Mouse (Mus musculus): ENCODE data around the gene Tgfbr3l.
A peak's percentile ranks its signal among the peaks of the same experiment; 100 is the strongest.

Gene Tgfbr3l

GRCm38 (mm10) chr8:4247951-4248540, at the start of gene Tgfbr3l:
Gene Tgfbr3l, plus strand, starts transcription at chr8:4248214.
- DNase-seq (ENCODE audit: low read depth in 1 of 2, low spot score in 2 of 2), result no peak

- no peak for DNase-seq (ENCODE audit: low read depth in 1 of 2, low spot score in 2 of 2)
These were observed 46.7 kb upstream of the Tgfbr3l start for GRCm38 (mm10) chr8:4201321-4201720.

- DNase-seq (ENCODE audit: low read depth in 1 of 2, low spot score in 2 of 2), result no peak
These were observed 42.5 kb upstream of the Tgfbr3l start for GRCm38 (mm10) chr8:4205246-4206123.

GRCm38 (mm10) chr8:4206182-4207015, 41.6 kb upstream of the Tgfbr3l start:
- no peak for DNase-seq (ENCODE audit: low read depth in 1 of 2, low spot score in 2 of 2)

- no peak for DNase-seq (ENCODE audit: low read depth in 1 of 2, low spot score in 2 of 2)
These were observed 41.0 kb upstream of the Tgfbr3l start for GRCm38 (mm10) chr8:4207016-4207350.

- DNase-seq (ENCODE audit: low read depth in 1 of 2, low spot score in 2 of 2), result no peak
These were observed 36.9 kb upstream of the Tgfbr3l start for GRCm38 (mm10) chr8:4211097-4211496.

- DNase-seq (ENCODE audit: low read depth in 1 of 2, low spot score in 2 of 2), result no peak
These were observed 35.2 kb upstream of the Tgfbr3l start for GRCm38 (mm10) chr8:4212809-4213209.

GRCm38 (mm10) chr8:4213210-4214005, 34.6 kb upstream of the Tgfbr3l start:
- no peak for DNase-seq (ENCODE audit: low read depth in 1 of 2, low spot score in 2 of 2)

GRCm38 (mm10) chr8:4214006-4214980, 33.7 kb upstream of the Tgfbr3l start:
- peak; percentile 17 to 36 for DNase-seq (ENCODE audit: low read depth in 1 of 2, low spot score in 2 of 2)

GRCm38 (mm10) chr8:4216296-4216695, 31.7 kb upstream of the Tgfbr3l start:
- no peak for DNase-seq (ENCODE audit: low read depth in 1 of 2, low spot score in 2 of 2)

- DNase-seq (ENCODE audit: low read depth in 1 of 2, low spot score in 2 of 2), result no peak
These were observed 31.0 kb upstream of the Tgfbr3l start, which contains the start of gene Prr36 for GRCm38 (mm10) chr8:4216791-4217621. Gene Prr36, minus strand, starts transcription at chr8:4217459.

GRCm38 (mm10) chr8:4219617-4220016, 28.4 kb upstream of the Tgfbr3l start:
- no peak for DNase-seq (ENCODE audit: low read depth in 1 of 2, low spot score in 2 of 2)

GRCm38 (mm10) chr8:4222059-4222458, 26.0 kb upstream of the Tgfbr3l start:
- no peak for DNase-seq (ENCODE audit: low read depth in 1 of 2, low spot score in 2 of 2)

GRCm38 (mm10) chr8:4226323-4226722, 21.7 kb upstream of the Tgfbr3l start:
- DNase-seq (ENCODE audit: low read depth in 1 of 2, low spot score in 2 of 2), result no peak

- DNase-seq (ENCODE audit: low read depth in 1 of 2, low spot score in 2 of 2), result no peak
These were observed 21.2 kb upstream of the Tgfbr3l start, which contains the start of gene Lrrc8e for GRCm38 (mm10) chr8:4226739-4227347. Gene Lrrc8e, plus strand, starts transcription at chr8:4226827.

GRCm38 (mm10) chr8:4227919-4228318, 20.1 kb upstream of the Tgfbr3l start:
- DNase-seq (ENCODE audit: low read depth in 1 of 2, low spot score in 2 of 2), result no peak

GRCm38 (mm10) chr8:4229784-4230183, 18.2 kb upstream of the Tgfbr3l start:
- DNase-seq (ENCODE audit: low read depth in 1 of 2, low spot score in 2 of 2), result no peak

- DNase-seq (ENCODE audit: low read depth in 1 of 2, low spot score in 2 of 2), result no peak
These were observed 17.2 kb upstream of the Tgfbr3l start for GRCm38 (mm10) chr8:4230612-4231351.
